Mouse (Mus musculus) left cerebral cortex, adult 9 months (tissue): ENCODE results near the gene Tcf23.

Experiments used
- DNase-seq, 2 experiments: peaks; one replicate each; pipeline ENCODE4 v3.0.0; 2022; ENCODE audit warnings: low spot score in 2 of 2

Tcf23 gene

GRCm38 (mm10) chr5:30949654-30950326, 18.7 kb upstream of the Tcf23 start:
- peak; percentile 85 to 92 for DNase-seq

- DNase-seq = no peak
Measured at GRCm38 (mm10) chr5:30950451-30950850, 18.0 kb upstream of the Tcf23 start.

- no peak for DNase-seq
Measured at GRCm38 (mm10) chr5:30950922-30951321, 17.5 kb upstream of the Tcf23 start.

GRCm38 (mm10) chr5:30951706-30952105, 16.8 kb upstream of the Tcf23 start:
- no peak for DNase-seq

GRCm38 (mm10) chr5:30952551-30952950, 15.9 kb upstream of the Tcf23 start:
- DNase-seq = no peak

- no peak for DNase-seq
Measured at GRCm38 (mm10) chr5:30954065-30954464, 14.4 kb upstream of the Tcf23 start.

- DNase-seq = no peak
Measured at GRCm38 (mm10) chr5:30954556-30954955, 13.9 kb upstream of the Tcf23 start.

GRCm38 (mm10) chr5:30955751-30956150, 12.7 kb upstream of the Tcf23 start:
- DNase-seq = no peak

GRCm38 (mm10) chr5:30957891-30958290, 10.6 kb upstream of the Tcf23 start:
- DNase-seq = no peak

- no peak for DNase-seq
Measured at GRCm38 (mm10) chr5:30959198-30959854, 9.1 kb upstream of the Tcf23 start.

GRCm38 (mm10) chr5:30959966-30960501, 8.4 kb upstream of the Tcf23 start, which contains the start of gene Preb:
Gene Preb, minus strand, starts transcription at chr5:30960361.
- DNase-seq = peak; percentile 93 to 98

GRCm38 (mm10) chr5:30960814-30961213, 7.6 kb upstream of the Tcf23 start:
- DNase-seq = no peak

- DNase-seq = no peak
Measured at GRCm38 (mm10) chr5:30961545-30962505, 6.6 kb upstream of the Tcf23 start.

GRCm38 (mm10) chr5:30963916-30964315, 4.5 kb upstream of the Tcf23 start:
- no peak for DNase-seq

GRCm38 (mm10) chr5:30966189-30966588, 2.3 kb upstream of the Tcf23 start:
- DNase-seq = no peak

- DNase-seq = no peak
Measured at GRCm38 (mm10) chr5:30969440-30969839, 978 bp downstream of the Tcf23 start.

GRCm38 (mm10) chr5:30974870-30975656, 6.6 kb downstream of the Tcf23 start:
- DNase-seq = no peak

GRCm38 (mm10) chr5:30982357-30982756, 13.9 kb downstream of the Tcf23 start:
- peak; percentile 44 to 71 for DNase-seq

- peak; percentile 73 to 74 for DNase-seq
Measured at GRCm38 (mm10) chr5:30992980-30993676, 24.7 kb downstream of the Tcf23 start.

- DNase-seq = peak; percentile 23 to 42
Measured at GRCm38 (mm10) chr5:30994074-30994473, 25.6 kb downstream of the Tcf23 start.
